Mouse (Mus musculus) megakaryocyte, embryonic 14.5 days (primary cell): ENCODE measurements around the gene Oprl1. TPM values are rescaled to one million over a fixed set of nuclear protein-coding genes. Genes with fewer than 3 reads are reported as not detected.

Experiments used
- H3K27me3 ChIP-seq: replicated peaks from 2 replicates; pipeline ENCODE3; 2012; ENCODE audit warnings: inconsistent platforms
- H3K36me3 ChIP-seq: replicated peaks from 2 replicates; pipeline ENCODE3; 2012; ENCODE audit warnings: low read length, inconsistent platforms, mixed read lengths
- H3K4me1 ChIP-seq: 2 replicates; pipeline ENCODE4 v1.6.1; 2012; ENCODE audit warnings: inconsistent platforms
- H3K4me3 ChIP-seq: replicated peaks from 2 replicates; pipeline ENCODE3; 2012; ENCODE audit warnings: moderate library complexity, mild to moderate bottlenecking, inconsistent platforms
- H3K9me3 ChIP-seq: 2 replicates; pipeline ENCODE4 v1.6.1; 2012; ENCODE audit warnings: inconsistent platforms
- FLI1 ChIP-seq: IDR thresholded peaks from 2 replicates; pipeline ENCODE4 v1.6.1; 2012; ENCODE audit warnings: low read length, inconsistent platforms, mixed read lengths
- GATA1 ChIP-seq: IDR thresholded peaks from 3 replicates; pipeline ENCODE4 v1.6.1; 2012; ENCODE audit warnings: mixed read lengths, low read length, inconsistent platforms, borderline replicate concordance
- polyA plus RNA-seq: library from polyadenylated mRNA; stranded (reverse); fragments of >175 nt; gene quantifications from 2 replicates; pipeline ENCODE4 v1.2.3, GENCODE M21; 2012; ENCODE audit warnings: low replicate concordance; ENCODE audit not compliant: insufficient read depth

Oprl1 gene
- polyA plus RNA-seq, 1 experiment = not detected

- Histone ChIP-seq H3K9me3 (no peaks in the 10 kb centered on the region), H3K4me3 (peak overlapping the region; percentile 78), H3K4me1 (peaks cover 65% of the 10 kb centered on the region), H3K36me3 (peaks cover 42% of the 10 kb centered on the region), H3K27me3 (peaks cover 42% of the 10 kb centered on the region)
- TF ChIP-seq FLI1 (no peak), GATA1 (no peak)
Observed at GRCm38 (mm10) chr2:181691083-181691482, 23.7 kb upstream of the Oprl1 start.

GRCm38 (mm10) chr2:181691571-181691970 is 23.2 kb upstream of the Oprl1 start:
- no peak for TF ChIP-seq GATA1
- no peak for TF ChIP-seq FLI1
- peaks cover 37% of the 10 kb centered on the region for H3K36me3 ChIP-seq
- H3K9me3 ChIP-seq = no peaks in the 10 kb centered on the region
- peaks cover 47% of the 10 kb centered on the region for H3K27me3 ChIP-seq
- H3K4me1 ChIP-seq = peaks cover 70% of the 10 kb centered on the region
- peak overlapping the region; percentile 78 for H3K4me3 ChIP-seq

- peaks cover 30% of the 10 kb centered on the region for H3K36me3 ChIP-seq
- H3K9me3 ChIP-seq = no peaks in the 10 kb centered on the region
- TF ChIP-seq GATA1 = no peak
- peaks cover 53% of the 10 kb centered on the region for H3K27me3 ChIP-seq
- H3K4me1 ChIP-seq = peaks cover 70% of the 10 kb centered on the region
- H3K4me3 ChIP-seq = peak overlapping the region; percentile 93
Observed at GRCm38 (mm10) chr2:181692304-181692703, 22.5 kb upstream of the Oprl1 start.

- H3K36me3 ChIP-seq = peaks cover 18% of the 10 kb centered on the region
- no peaks in the 10 kb centered on the region for H3K9me3 ChIP-seq
- H3K27me3 ChIP-seq = peaks cover 54% of the 10 kb centered on the region
- TF ChIP-seq FLI1 = no peak
- TF ChIP-seq GATA1 = no peak
- peaks cover 70% of the 10 kb centered on the region for H3K4me1 ChIP-seq
- peak within 1 kb of the TSS; percentile 93 for H3K4me3 ChIP-seq
Observed at GRCm38 (mm10) chr2:181693339-181694280, 21.2 kb upstream of the Oprl1 start, which contains the start of gene Rgs19. TSS of gene Rgs19 (minus strand) at chr2:181693977.

GRCm38 (mm10) chr2:181694581-181694980 is 20.2 kb upstream of the Oprl1 start:
- Histone ChIP-seq H3K4me1 (peaks cover 68% of the 10 kb centered on the region), H3K4me3 (no peak overlapping the region), H3K27me3 (peaks cover 54% of the 10 kb centered on the region), H3K9me3 (no peaks in the 10 kb centered on the region), H3K36me3 (peaks cover 9% of the 10 kb centered on the region)
- TF ChIP-seq FLI1 = no peak
- TF ChIP-seq GATA1 = no peak

GRCm38 (mm10) chr2:181695776-181696175 is 19.0 kb upstream of the Oprl1 start:
- H3K9me3 ChIP-seq = no peaks in the 10 kb centered on the region
- peaks cover 52% of the 10 kb centered on the region for H3K27me3 ChIP-seq
- no peak overlapping the region for H3K4me3 ChIP-seq
- H3K36me3 ChIP-seq = no peaks in the 10 kb centered on the region
- TF ChIP-seq FLI1 (no peak), GATA1 (no peak)
- H3K4me1 ChIP-seq = peaks cover 56% of the 10 kb centered on the region

- H3K9me3 ChIP-seq = no peaks in the 10 kb centered on the region
- H3K4me1 ChIP-seq = peaks cover 44% of the 10 kb centered on the region
- H3K4me3 ChIP-seq = peak overlapping the region; percentile 28
- no peak for TF ChIP-seq GATA1
- TF ChIP-seq FLI1 = no peak
- no peaks in the 10 kb centered on the region for H3K36me3 ChIP-seq
- peaks cover 51% of the 10 kb centered on the region for H3K27me3 ChIP-seq
Observed at GRCm38 (mm10) chr2:181696801-181697420, 17.9 kb upstream of the Oprl1 start.

GRCm38 (mm10) chr2:181698241-181698640 is 16.6 kb upstream of the Oprl1 start, which contains the start of gene Lkaaear1:
TSS of gene Lkaaear1 (minus strand) at chr2:181698442.
- Histone ChIP-seq H3K4me1 (peaks cover 31% of the 10 kb centered on the region), H3K4me3 (peak within 1 kb of the TSS; percentile 28), H3K9me3 (no peaks in the 10 kb centered on the region), H3K36me3 (no peaks in the 10 kb centered on the region), H3K27me3 (peaks cover 41% of the 10 kb centered on the region)
- TF ChIP-seq FLI1 (no peak), GATA1 (no peak)

- H3K27me3 ChIP-seq = peaks cover 8% of the 10 kb centered on the region
Observed at GRCm38 (mm10) chr2:181706668-181707067, 8.1 kb upstream of the Oprl1 start.

GRCm38 (mm10) chr2:181713749-181714148 is 1.1 kb upstream of the Oprl1 start:
- Histone ChIP-seq H3K4me1 (peaks cover 18% of the 10 kb centered on the region), H3K4me3 (no peak overlapping the region), H3K9me3 (no peaks in the 10 kb centered on the region), H3K36me3 (no peaks in the 10 kb centered on the region), H3K27me3 (peaks cover 48% of the 10 kb centered on the region)
- TF ChIP-seq GATA1 (no peak), FLI1 (no peak)

More at GRCm38 (mm10) chr2:181706668-181707067, 8.1 kb upstream of the Oprl1 start:
- TF ChIP-seq GATA1 = no peak
- TF ChIP-seq FLI1 = no peak
- Histone ChIP-seq H3K36me3 (no peaks in the 10 kb centered on the region), H3K4me3 (no peak overlapping the region), H3K4me1 (0 out of 2 replicates have a peak, but pooled peaks cover 4% of the 10 kb centered on the region), H3K9me3 (no peaks in the 10 kb centered on the region)
